Mouse (Mus musculus) liver, adult (tissue): ENCODE data around the gene Rcc1.

ENCODE experiments used
- GATA4 ChIP-seq: IDR thresholded peaks from 2 replicates; pipeline ENCODE4 v1.6.1; 2014; ENCODE audit warnings: mild to moderate bottlenecking, low read length; ENCODE audit not compliant: insufficient replicate concordance

The Rcc1 gene

GRCm38 (mm10) chr4:132369953-132370750, 16.7 kb upstream of the Rcc1 start:
- TF ChIP-seq GATA4 = no peak

DNA sequence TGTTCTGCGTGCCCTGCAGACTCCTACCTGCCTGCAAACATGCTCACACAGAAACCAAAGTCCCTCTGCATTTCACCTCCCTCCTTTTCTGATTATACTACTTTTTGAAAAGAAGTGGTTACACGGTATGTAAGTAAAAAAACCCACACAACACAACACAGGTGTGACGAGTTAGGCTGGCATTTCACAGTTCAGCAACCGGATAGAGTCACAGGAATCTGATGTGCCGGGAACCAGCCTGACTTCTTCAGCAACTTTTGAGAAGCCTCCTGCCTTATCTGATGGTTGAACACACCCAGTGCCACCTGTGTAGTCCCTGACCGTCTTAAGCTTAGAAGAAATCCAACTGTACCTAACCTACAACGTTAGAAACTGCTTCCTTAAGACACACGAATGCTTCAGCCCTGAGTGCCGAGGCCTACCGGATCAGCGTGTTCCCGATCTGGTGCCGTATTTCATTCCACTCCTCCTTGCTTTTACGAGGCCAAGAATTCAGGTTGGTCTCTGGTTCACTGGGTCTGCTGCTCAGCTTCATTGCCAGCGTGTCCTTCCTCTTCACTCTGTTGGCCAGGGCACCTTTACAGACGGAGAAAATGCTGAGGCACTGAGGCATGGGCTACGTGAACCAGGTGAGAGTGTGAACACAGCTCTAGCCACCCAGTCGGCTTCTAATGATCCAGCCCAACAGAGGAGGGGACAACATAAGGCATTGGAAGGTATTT, 14.2 kb upstream of the Rcc1 start:
- no peak for TF ChIP-seq GATA4

- TF ChIP-seq GATA4 = no peak
Measured at GRCm38 (mm10) chr4:132365450-132366060, 12.2 kb upstream of the Rcc1 start.

- no peak for TF ChIP-seq GATA4
Measured at GRCm38 (mm10) chr4:132363487-132363886, 10.1 kb upstream of the Rcc1 start.

GRCm38 (mm10) chr4:132359510-132359909, 6.1 kb upstream of the Rcc1 start:
- TF ChIP-seq GATA4 = no peak

DNA sequence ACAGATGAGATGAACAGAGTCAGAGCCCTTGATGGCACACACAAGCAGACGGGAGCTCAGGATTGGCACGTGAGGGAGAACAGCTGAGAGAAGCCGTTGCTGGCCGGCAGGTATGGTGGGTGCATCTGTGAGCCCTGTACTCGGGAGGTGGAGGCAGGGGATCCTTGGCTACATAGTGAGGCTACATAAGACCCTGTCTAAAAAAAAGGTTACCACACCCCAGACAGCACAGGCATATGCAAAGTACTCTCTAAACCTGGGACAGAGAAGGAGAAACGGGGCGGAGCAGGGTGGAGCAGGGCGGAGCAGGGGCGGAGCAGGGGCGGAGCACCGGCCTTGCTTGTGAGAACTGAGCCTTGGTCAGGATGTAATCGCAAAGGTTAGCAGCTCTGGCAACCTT, 2.8 kb upstream of the Rcc1 start:
- no peak for TF ChIP-seq GATA4

GRCm38 (mm10) chr4:132355403-132355802, 2.0 kb upstream of the Rcc1 start:
- TF ChIP-seq GATA4 = no peak

GRCm38 (mm10) chr4:132354571-132354970, 1.2 kb upstream of the Rcc1 start:
- TF ChIP-seq GATA4 = no peak

DNA sequence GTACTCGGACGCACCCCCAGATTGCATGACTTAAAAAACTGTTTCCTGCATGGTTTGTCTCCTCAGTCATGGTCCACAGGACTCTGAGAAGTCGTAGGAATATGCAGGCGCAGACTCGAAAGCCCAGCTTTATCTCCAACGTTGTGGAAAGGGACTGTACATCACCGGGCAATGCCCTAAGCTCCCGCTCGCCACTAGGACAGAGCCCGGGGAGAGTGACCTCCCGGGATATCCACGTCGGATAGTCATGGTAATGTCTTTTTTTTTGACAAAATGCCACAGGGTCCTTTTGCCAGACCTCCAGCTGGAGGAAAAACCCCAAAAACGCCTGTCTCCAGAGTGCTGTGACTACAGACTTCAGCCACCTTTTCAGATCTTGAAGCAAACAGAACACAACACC, 666 bp downstream of the Rcc1 start:
- TF ChIP-seq GATA4 = no peak

DNA sequence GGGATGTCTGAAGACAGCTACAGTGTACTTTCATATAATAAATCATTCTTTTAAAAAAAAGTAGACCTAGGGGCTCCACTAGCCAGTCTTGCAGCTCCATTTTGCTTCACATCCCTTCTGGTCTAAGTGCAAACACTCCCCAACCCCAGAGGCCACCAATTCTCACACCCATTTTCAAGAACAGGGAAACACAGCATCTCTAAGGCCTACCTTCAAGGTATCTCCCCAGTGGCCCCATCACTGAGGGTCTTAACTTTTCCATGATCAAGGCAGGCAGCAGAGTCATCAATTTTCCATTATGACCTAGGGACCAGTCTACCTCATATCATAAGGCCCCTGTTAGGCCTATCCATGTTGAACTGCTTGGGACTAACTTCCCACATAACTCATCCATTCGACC, 2.0 kb downstream of the Rcc1 start:
- no peak for TF ChIP-seq GATA4

GRCm38 (mm10) chr4:132350854-132351253, 2.6 kb downstream of the Rcc1 start:
- no peak for TF ChIP-seq GATA4

DNA sequence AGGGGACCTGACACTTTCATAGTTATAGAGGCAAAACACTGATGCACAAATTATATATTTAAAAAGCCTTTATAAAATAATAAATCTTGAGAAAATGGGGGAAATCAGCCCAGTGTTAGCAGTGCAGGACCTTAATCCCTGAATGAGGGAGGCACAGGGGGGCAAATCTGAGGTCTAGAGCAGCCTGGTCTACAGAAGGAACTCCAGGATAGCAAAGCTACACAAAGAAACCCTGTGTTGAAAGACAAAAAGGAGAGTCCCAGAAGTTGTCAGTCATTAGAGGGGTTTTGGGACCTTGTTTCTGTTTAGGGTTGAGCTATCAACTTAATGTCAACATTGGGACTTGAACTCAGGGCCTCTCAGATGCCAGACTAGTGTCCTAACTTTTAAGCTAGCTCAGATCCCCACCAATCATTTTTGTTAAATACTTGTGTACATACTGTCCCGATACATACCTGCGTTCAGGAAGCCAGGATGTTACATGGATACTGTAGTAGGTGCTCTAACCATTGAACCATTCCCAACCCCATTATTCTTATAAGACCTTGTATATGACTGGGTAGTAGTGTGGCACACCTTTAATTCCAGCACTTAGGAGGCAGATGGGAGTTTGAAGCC, 3.2 kb downstream of the Rcc1 start:
- no peak for TF ChIP-seq GATA4

GRCm38 (mm10) chr4:132349495-132350122, 3.8 kb downstream of the Rcc1 start:
- no peak for TF ChIP-seq GATA4

- no peak for TF ChIP-seq GATA4
Measured at GRCm38 (mm10) chr4:132346661-132347060, 6.7 kb downstream of the Rcc1 start.

- no peak for TF ChIP-seq GATA4
Measured at GRCm38 (mm10) chr4:132346261-132346660, 7.1 kb downstream of the Rcc1 start.
